Mouse (Mus musculus) testis, adult 2 months (tissue): Measurements from ENCODE around the gene Gm10974.

ENCODE experiments used
- CTCF ChIP-seq: fragments of 200-500 bp; IDR thresholded peaks from 2 replicates; pipeline ENCODE4 v1.5.1; 2012; ENCODE audit warnings: low read depth, mild to moderate bottlenecking, inconsistent platforms, low read length, moderate library complexity; ENCODE audit not compliant: control insufficient read depth, insufficient read depth, insufficient replicate concordance
- POLR2A ChIP-seq: fragments of 200-500 bp; IDR thresholded peaks from 2 replicates; pipeline ENCODE4 v1.6.1; 2012; ENCODE audit warnings: low read depth, mild to moderate bottlenecking, inconsistent platforms, low read length, moderate library complexity; ENCODE audit not compliant: control insufficient read depth

GRCm38 (mm10) chr7:66364491-66364890 lies 1.2 kb upstream of the Gm10974 start:
- TF ChIP-seq CTCF (no peak), POLR2A (no peak)
